Mouse (Mus musculus) embryonic facial prominence, embryonic 11.5 days (tissue): ENCODE measurements at regions not wholly inside any gene's neighbourhood (a gene's known extent, or its start where the extent isn't known, plus 50 kb on each side); places are given as distances from the start of the nearest gene placed in this dataset.

Experiments used
- ATAC-seq: fragments of 200-750 bp; cut with Nextera tagmentation; replicated peaks from 2 replicates; pipeline ENCODE4 v1.8.0; 2017; ENCODE audit warnings: low read depth; ENCODE audit not compliant: insufficient number of reproducible peaks, low FRiP score, low TSS enrichment
- DNase-seq: peaks from one replicate; pipeline ENCODE4 v3.0.0-alpha.2; 2015; ENCODE audit warnings: low spot score
- H3K27ac ChIP-seq: fragments of 300-500 bp; sonication (generic); replicated peaks from 2 replicates; pipeline ENCODE4 v1.5.1; 2014; ENCODE audit warnings: mild to moderate bottlenecking, low read depth, low read length, control low read depth
- H3K27me3 ChIP-seq: fragments of 300-500 bp; sonication (generic); 2 replicates; pipeline ENCODE4 v1.6.1; 2014; ENCODE audit warnings: mild to moderate bottlenecking, low read length, moderate library complexity, mixed read lengths; ENCODE audit not compliant: control insufficient read depth, insufficient read depth
- H3K36me3 ChIP-seq: fragments of 300-500 bp; sonication (generic); replicated peaks from 2 replicates; pipeline ENCODE4 v1.6.1; 2014; ENCODE audit warnings: low read depth, mild to moderate bottlenecking, low read length, moderate library complexity, mixed read lengths; ENCODE audit not compliant: control insufficient read depth, insufficient read depth
- H3K4me1 ChIP-seq: fragments of 300-500 bp; sonication (generic); 2 replicates; pipeline ENCODE4 v1.6.1; 2014; ENCODE audit warnings: low read length, mixed read lengths; ENCODE audit not compliant: control insufficient read depth, insufficient read depth
- H3K4me2 ChIP-seq: fragments of 300-500 bp; sonication (generic); 2 replicates; pipeline ENCODE4 v1.6.1; 2014; ENCODE audit warnings: low read depth, mild to moderate bottlenecking, control low read depth, low read length, moderate library complexity
- H3K4me3 ChIP-seq: fragments of 300-500 bp; sonication (generic); 2 replicates; pipeline ENCODE4 v1.5.1; 2014; ENCODE audit warnings: low read depth, low read length, control low read depth
- H3K9ac ChIP-seq: fragments of 300-500 bp; sonication (generic); replicated peaks from 2 replicates; pipeline ENCODE4 v1.6.1; 2014; ENCODE audit warnings: mild to moderate bottlenecking, control low read depth, low read length
- H3K9me3 ChIP-seq: fragments of 300-500 bp; sonication (generic); replicated peaks from 2 replicates; pipeline ENCODE4 v1.6.1; 2016; ENCODE audit warnings: mild to moderate bottlenecking, low read length, inconsistent platforms, mixed read lengths; ENCODE audit not compliant: control insufficient read depth
- WGBS: fragments of 180-500 bp; shearing (Covaris S2); extraction: QIAGEN DNeasy Blood & Tissue Kit; methylation state at CpG from one replicate; pipeline ENCODE4 v1.1.7; 2014; 5-methylcytosine and 5-hydroxymethylcytosine counted together

DNA sequence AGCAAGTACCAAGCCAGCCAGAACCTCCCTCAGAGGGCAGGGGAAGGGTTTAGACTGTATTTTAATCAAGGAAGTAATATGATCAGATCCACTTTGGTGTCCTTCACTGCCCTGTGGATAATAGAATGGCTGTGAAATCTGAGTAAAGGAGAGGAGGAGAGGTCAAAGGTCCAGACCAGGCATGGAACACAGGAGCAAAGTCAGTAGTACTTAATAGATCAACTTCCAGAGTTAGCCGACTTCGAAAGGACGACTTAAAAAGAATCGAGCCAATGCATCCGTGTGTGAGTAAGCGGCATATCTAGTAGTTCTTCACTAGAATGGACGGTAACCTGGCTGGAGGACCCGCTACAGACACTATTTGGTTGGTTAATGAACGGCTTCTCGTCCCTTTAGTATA is 103.8 kb upstream of the Gm15217 start:
- DNase-seq (no peak), ATAC-seq (no peak)
- Histone ChIP-seq H3K36me3 (no peaks in the 10 kb centered on the region), H3K27ac (no peak overlapping the region), H3K27me3 (no peaks in the 10 kb centered on the region), H3K4me2 (no peak overlapping the region), H3K9me3 (no peaks in the 10 kb centered on the region), H3K4me1 (no peaks in the 10 kb centered on the region), H3K4me3 (no peak overlapping the region), H3K9ac (no peak overlapping the region)
- WGBS: 85% methylated on average over 10 of the region's 10 CpGs

DNA sequence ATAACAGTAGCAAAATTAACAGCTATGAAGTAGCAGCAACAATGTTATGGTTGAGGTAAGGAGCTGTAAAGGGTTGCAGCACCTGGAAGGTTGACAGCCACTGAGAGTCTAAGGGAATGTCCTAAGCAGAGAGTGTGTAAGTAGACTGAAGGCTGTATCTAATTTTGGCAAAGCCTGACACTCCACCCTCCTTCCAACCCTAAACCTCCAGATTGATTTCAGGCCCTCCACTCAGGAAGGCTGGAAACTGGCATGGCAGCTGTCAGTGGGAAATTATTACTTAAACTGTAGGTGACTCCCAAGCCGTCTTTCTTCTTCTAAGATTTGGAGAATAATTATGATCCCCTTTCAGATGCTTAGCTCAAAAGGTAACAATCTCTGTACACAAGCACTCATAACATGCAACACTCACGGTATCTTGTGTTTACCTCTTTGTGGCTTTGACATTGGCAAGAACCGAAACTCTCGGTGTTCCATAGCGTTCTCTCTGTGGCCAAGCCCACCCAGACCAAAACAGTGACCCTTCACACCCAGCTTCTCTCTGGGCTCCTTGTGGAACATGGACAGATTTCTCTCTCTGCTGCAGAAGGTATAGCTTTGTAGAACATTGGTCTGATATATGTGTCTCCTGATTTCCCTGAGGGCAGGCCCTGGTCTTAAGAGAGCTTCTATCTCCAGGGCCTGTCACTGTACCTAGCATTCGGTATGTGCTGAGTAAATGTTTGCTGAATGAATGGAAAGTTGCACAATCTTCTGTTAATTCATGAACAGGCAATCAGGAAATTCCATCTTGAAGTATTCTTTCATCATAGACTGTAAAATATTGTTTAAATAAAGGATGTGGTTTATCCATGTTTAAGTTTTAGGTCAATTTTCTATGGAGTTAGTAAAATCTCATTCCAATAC is 102.0 kb upstream of the Gm15217 start:
- 83% methylated on average over 6 of the region's 6 CpGs for WGBS
- no peaks in the 10 kb centered on the region for H3K27me3 ChIP-seq
- no peaks in the 10 kb centered on the region for H3K9me3 ChIP-seq
- H3K36me3 ChIP-seq: no peaks in the 10 kb centered on the region
- H3K4me1 ChIP-seq: no peaks in the 10 kb centered on the region
- no peak overlapping the region for H3K4me3 ChIP-seq
- DNase-seq (no peak), ATAC-seq (no peak)
- no peak overlapping the region for H3K27ac ChIP-seq
- H3K4me2 ChIP-seq: no peak overlapping the region
- no peak overlapping the region for H3K9ac ChIP-seq

DNA sequence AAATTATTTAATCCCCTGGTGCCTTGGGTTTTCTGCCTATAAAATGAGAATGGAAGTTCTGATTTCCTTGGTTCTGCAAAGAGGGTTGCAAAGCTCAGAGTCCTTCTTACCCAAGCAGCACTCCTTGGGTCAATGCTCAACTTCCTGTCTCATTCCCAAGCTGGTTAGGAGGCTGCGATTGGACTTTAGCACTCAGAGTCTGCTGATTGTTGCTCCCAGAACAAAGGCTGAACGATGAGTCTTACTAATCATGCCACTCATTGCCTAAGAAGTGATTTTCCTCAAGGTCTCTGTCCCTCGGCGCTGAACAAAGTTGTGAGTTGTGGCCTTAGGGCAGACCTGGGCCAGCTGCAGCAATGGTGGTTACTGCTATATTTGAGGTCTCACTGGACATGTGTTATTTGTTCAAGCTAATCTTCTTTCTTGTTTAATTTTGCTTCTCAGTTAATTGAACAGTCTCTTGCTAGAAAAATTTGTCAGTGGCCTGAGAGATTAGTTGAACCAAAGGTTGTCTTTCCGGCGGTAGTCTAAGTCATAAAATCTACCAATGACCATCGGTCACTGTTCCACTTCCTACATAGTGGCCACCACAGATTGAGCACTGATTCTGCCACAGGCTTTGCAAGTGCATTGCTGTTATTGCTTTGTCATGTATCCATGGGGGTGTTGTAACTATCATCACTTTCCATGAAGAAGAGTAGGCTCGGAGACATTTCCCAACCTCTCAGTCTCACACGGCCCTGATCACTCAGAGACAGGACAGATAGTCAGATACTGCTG is 101.2 kb upstream of the Gm15217 start:
- no peak for ATAC-seq
- Histone ChIP-seq H3K27me3 (no peaks in the 10 kb centered on the region), H3K9me3 (no peaks in the 10 kb centered on the region), H3K36me3 (no peaks in the 10 kb centered on the region), H3K27ac (no peak overlapping the region), H3K9ac (no peak overlapping the region), H3K4me3 (no peak overlapping the region), H3K4me1 (no peaks in the 10 kb centered on the region), H3K4me2 (no peak overlapping the region)
- 86% methylated on average over 9 of the region's 9 CpGs for WGBS
- no peak for DNase-seq

DNA sequence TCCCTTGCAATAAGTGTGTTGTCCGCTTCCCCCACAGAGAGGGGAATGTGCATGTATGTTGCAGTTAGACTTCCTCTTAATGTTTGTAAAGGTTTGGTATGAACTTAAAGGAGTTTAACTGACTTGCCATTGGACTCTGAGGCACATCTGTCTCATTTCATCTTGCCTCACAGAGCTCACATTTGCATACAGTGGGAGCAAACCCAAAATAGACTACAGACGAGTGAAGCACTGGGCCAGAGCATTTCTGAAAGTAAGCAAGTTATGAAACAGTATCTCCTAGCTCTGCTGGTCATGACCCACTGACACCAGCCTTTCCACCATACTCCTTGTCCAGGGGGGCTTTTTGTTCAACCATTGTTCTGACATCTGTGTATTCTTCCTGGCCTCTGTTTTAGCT is 86.8 kb upstream of the Gm15217 start:
- Histone ChIP-seq H3K4me1 (no peaks in the 10 kb centered on the region; the same call in 1 of the 2 replicates), H3K4me3 (no peak overlapping the region), H3K36me3 (no peaks in the 10 kb centered on the region), H3K9me3 (no peaks in the 10 kb centered on the region), H3K4me2 (no peak overlapping the region), H3K9ac (no peak overlapping the region), H3K27me3 (no peaks in the 10 kb centered on the region), H3K27ac (no peak overlapping the region)
- ATAC-seq: no peak
- WGBS: 75% methylated on average over 2 of the region's 2 CpGs
- DNase-seq: no peak

DNA sequence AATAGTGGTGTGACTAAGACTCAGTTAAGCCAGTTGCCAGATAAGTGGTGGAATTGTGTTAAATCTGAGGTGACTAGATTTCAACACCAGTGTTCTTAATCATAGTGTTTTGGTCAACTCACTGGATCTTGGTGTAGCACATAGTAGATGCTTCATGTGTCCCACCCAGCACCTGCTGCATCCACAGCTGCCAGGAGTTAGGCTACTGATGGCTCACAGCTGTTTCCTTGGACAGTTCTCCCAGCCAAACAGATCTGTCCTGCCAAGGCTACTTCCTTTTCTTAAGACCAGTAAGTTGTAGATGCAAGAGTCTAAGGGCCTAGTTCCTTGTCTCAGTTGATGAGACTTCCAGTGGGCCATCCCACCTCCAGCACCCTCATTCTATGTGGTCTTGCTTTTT is 82.9 kb upstream of the Gm15217 start:
- Histone ChIP-seq H3K27me3 (no peaks in the 10 kb centered on the region), H3K4me3 (no peak overlapping the region), H3K9ac (no peak overlapping the region), H3K9me3 (no peaks in the 10 kb centered on the region), H3K27ac (no peak overlapping the region), H3K4me1 (no peaks in the 10 kb centered on the region; the same call in 1 of the 2 replicates), H3K4me2 (no peak overlapping the region), H3K36me3 (no peaks in the 10 kb centered on the region)
- ATAC-seq (no peak), DNase-seq (no peak)

DNA sequence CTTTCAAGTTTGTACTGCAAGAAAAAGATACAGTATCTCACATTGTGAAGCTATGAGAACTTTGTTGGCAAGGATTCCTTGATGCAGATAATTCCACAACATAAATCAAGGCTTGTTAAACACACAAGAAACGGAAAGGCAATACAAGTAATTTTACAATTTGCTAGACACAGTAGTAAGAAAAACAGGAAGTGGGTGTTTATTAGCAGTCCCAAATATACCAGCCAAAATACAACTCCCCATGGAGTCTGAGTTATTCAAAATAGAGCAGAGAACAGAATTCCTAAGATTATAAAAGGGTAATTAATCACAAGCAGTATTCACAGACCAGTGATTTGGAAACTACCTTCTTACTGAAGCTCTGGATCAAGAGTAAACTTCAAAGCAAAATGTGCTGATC is 78.7 kb upstream of the Gm15217 start:
- no peak overlapping the region for H3K4me3 ChIP-seq
- no peak overlapping the region for H3K9ac ChIP-seq
- no peaks in the 10 kb centered on the region for H3K4me1 ChIP-seq
- 50% methylated on average over 1 of the region's 1 CpGs for WGBS
- ATAC-seq (no peak), DNase-seq (no peak)
- no peaks in the 10 kb centered on the region for H3K27me3 ChIP-seq
- H3K27ac ChIP-seq: no peak overlapping the region
- H3K9me3 ChIP-seq: no peaks in the 10 kb centered on the region
- H3K36me3 ChIP-seq: no peaks in the 10 kb centered on the region
- H3K4me2 ChIP-seq: no peak overlapping the region

DNA sequence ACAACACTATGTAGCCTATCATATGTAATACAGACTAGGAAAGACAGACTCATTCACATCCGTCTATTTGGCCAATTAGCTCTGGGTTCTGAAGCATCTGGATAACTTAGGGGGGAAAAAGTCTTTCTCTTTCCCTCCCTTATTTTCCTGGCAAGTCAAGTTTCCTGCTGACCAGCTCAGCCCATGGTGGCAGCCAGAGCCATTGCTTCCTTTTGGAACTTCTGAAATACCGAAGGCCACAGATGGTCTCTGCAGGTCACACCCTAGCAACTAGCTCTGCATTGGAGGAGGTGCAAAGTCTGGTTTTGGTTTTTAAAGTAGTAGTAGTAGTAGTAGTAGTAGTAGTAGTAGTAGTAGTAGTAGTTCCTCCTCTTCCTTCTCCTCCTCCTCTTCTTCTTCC is 76.6 kb upstream of the Gm15217 start:
- DNase-seq: no peak

DNA sequence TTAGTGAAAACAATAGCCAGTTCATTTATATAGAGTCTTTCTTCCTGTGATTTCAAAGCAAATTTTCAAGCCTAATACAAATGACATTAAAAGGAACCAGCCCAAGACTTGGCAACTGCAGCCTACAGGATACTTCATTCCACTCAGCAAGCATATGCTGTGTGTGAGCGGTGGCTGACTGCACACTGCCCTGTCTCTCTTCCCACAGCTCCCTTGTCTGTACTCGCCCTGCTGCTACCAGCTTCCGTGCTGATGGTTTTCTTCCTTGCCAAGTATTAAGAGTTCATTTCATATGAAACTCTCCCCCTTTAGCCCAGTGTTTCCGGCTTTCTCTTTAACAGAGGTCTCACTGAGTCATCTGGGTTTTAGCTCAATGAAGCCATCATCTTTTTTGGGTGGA is 73.9 kb upstream of the Gm15217 start:
- 79% methylated on average over 4 of the region's 4 CpGs for WGBS
- Histone ChIP-seq H3K4me2 (no peak overlapping the region), H3K36me3 (no peaks in the 10 kb centered on the region), H3K27ac (no peak overlapping the region), H3K4me1 (no peaks in the 10 kb centered on the region), H3K4me3 (no peak overlapping the region), H3K9ac (no peak overlapping the region), H3K27me3 (no peaks in the 10 kb centered on the region), H3K9me3 (no peaks in the 10 kb centered on the region)
- DNase-seq (no peak), ATAC-seq (no peak)

More for the DNA sequence above, 76.6 kb upstream of the Gm15217 start:
- H3K27me3 ChIP-seq: no peaks in the 10 kb centered on the region
- no peaks in the 10 kb centered on the region for H3K9me3 ChIP-seq
- H3K4me2 ChIP-seq: no peak overlapping the region
- no peaks in the 10 kb centered on the region for H3K36me3 ChIP-seq
- 85% methylated on average over 2 of the region's 2 CpGs for WGBS
- no peak overlapping the region for H3K27ac ChIP-seq
- H3K4me3 ChIP-seq: no peak overlapping the region
- ATAC-seq: no peak
- no peaks in the 10 kb centered on the region for H3K4me1 ChIP-seq
- no peak overlapping the region for H3K9ac ChIP-seq
